9 mouse cellular contexts compared by ENCODE assay signal in the genomic region with DNA sequence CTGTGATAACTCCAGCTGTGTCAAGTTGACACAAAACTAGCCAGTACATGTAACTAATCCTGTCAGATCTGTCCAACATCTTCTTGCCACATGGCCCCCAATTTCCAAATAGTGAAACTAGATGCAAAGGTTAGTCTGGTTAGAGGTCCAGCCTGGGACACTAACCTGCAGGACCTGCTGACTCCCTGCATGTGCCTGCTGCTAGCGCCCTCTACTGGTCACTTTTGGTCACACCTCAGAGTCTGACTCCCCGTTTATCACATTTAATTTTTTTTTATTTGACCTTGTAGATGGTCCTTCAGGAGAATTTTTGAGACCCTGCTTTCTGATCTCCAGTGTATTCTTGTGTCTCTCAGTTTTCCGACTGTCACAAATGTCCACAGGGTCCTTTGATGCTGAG. TPM values are rescaled to one million over a fixed set of nuclear protein-coding genes. Genes with fewer than 3 reads are reported as not detected.
DNase-seq lines count a peak whose midpoint lies in the region; ATAC-seq and TF ChIP-seq lines count a peak whose summit lies in the region.
"Had no signal": no experiment of that assay in that cellular context is flagged by ENCODE, and none has a peak within 500 bp of the region (broad histone marks: within the 10 kb centered on the region; RNA-seq: fewer than 3 reads in every experiment).

No protein-coding gene starts in this region.

- H3K9ac ChIP-seq in heart, embryonic 11.5 days (ENCODE audit: low read depth, low read length) = no peak overlapping the region
- H3K9ac ChIP-seq: embryonic facial prominence, embryonic 15.5 days had no signal

- H3K4me3 ChIP-seq in heart, embryonic 11.5 days (ENCODE audit: low read depth, low read length) = no peak overlapping the region
- H3K4me3 ChIP-seq: embryonic facial prominence, embryonic 15.5 days had no signal

- ATAC-seq in heart, embryonic 11.5 days (replicated peaks; ENCODE audit: insufficient number of reproducible peaks, low FRiP score, low TSS enrichment) = no peak
- ATAC-seq in Patski = no peak
- peak; percentile 74 for ATAC-seq in megakaryocyte-erythroid progenitor cell, adult 5-6 weeks (replicated peaks; ENCODE audit: low FRiP score, low TSS enrichment, poor library complexity, severe bottlenecking)

- in situ Hi-C loops in Patski (cut with MboI; ENCODE audit: low pct_unique_long_range_greater_than_20kb) = loop anchor here (5.0 kb wide), 2 partner anchors 59 to 144 kb away; no protein-coding TSS in a partner anchor

- CTCF ChIA-PET in Patski (lab: Charles Lee) = interaction anchor here (0.7 to 1.7 kb wide), 4 partner anchors 17 to 59 kb away, joined by 3 to 6 read pairs (median 4); no protein-coding TSS in a partner anchor

- peak; percentile 62 for DNase-seq in heart, adult 8-10 months (ENCODE audit: low spot score)
- DNase-seq in 416B (ENCODE audit: low read depth) (peak; percentile 69), Patski (ENCODE audit: low read depth, low spot score) (no peak)
- peak; percentile 64 to 68 for DNase-seq in cerebellum, postnatal 36 days
- DNase-seq in induced T-regulatory cell, adult 2 months (ENCODE audit: low read depth) = peak; percentile 87
- DNase-seq in thymus, postnatal 14 days = peak; percentile 77

- no peaks in the 10 kb centered on the region for H3K36me3 ChIP-seq in heart, embryonic 11.5 days (ENCODE audit: control insufficient read depth, insufficient read depth, low read length)
- H3K36me3 ChIP-seq: embryonic facial prominence, embryonic 15.5 days had no signal

- no peaks in the 10 kb centered on the region for H3K9me3 ChIP-seq in heart, embryonic 11.5 days (replicated peaks; ENCODE audit: control insufficient read depth, low read length)
- H3K9me3 ChIP-seq: embryonic facial prominence, embryonic 15.5 days had no signal

- no peak overlapping the region for H3K27ac ChIP-seq in heart, embryonic 11.5 days (ENCODE audit: low read depth, low read length)
- H3K27ac ChIP-seq: embryonic facial prominence, embryonic 15.5 days had no signal

- no peaks in the 10 kb centered on the region for H3K27me3 ChIP-seq in heart, embryonic 11.5 days (ENCODE audit: control insufficient read depth, insufficient read depth, low read length)
- H3K27me3 ChIP-seq in Patski = peaks cover 34% of the 10 kb centered on the region
- H3K27me3 ChIP-seq: embryonic facial prominence, embryonic 15.5 days had no signal

- H3K4me2 ChIP-seq in heart, embryonic 11.5 days = no peak overlapping the region
- H3K4me2 ChIP-seq: embryonic facial prominence, embryonic 15.5 days had no signal

- WGBS in heart, embryonic 11.5 days (ENCODE audit: insufficient replicate concordance) = 14% methylated on average over 3 of the region's 3 CpGs

- no peaks in the 10 kb centered on the region for H3K4me1 ChIP-seq in heart, embryonic 11.5 days (ENCODE audit: control insufficient read depth, insufficient read depth, low read length)
- H3K4me1 ChIP-seq: embryonic facial prominence, embryonic 15.5 days had no signal

- TF ChIP-seq CTCF in Patski (IDR thresholded peaks at IDR 0.05) = peak; percentile 89

- POLR2A ChIA-PET in Patski (lab: Charles Lee) = no interaction called here

RNA-seq across cellular contexts. Expression of a gene that starts 15.7 kb away (rescaled TPM):
- total RNA-seq in heart, adult 8-10 months (2022) = 10 to 100 TPM; 23.3 to 26.9 (median 26.4) TPM
- polyA plus RNA-seq in heart, embryonic 11.5 days (2014; fragmentation: Nextera tagmentation; extraction: Ambion mirVana) = 14.2 and 20.1 TPM in 2 replicates
- polyA plus RNA-seq in Patski (2021) = 55.0 TPM
- 24.1 and 33.2 TPM in 2 replicates for total RNA-seq in megakaryocyte-erythroid progenitor cell, adult 5-6 weeks (2014; fragmentation: Nextera tagmentation)
- 12.2 and 17.3 TPM in 2 replicates for total RNA-seq in megakaryocyte-erythroid progenitor cell, adult 5-6 weeks (2017)

RNA-seq across cellular contexts. Expression of a gene that starts 31.0 kb away (rescaled TPM):
- not detected for total RNA-seq in heart, adult 8-10 months (2022)
- polyA plus RNA-seq in heart, embryonic 11.5 days (2014; fragmentation: Nextera tagmentation; extraction: Ambion mirVana) = not detected in 2 replicates
- polyA plus RNA-seq in Patski (2021) = not detected
- total RNA-seq in megakaryocyte-erythroid progenitor cell, adult 5-6 weeks (2014; fragmentation: Nextera tagmentation) = not detected in 2 replicates
- not detected in 2 replicates for total RNA-seq in megakaryocyte-erythroid progenitor cell, adult 5-6 weeks (2017)

RNA-seq across cellular contexts. Expression of a gene that starts 39.2 kb away (rescaled TPM):
- 10 to 100 TPM; 77.9 to 82.7 (median 80.2) TPM for total RNA-seq in heart, adult 8-10 months (2022)
- polyA plus RNA-seq in heart, embryonic 11.5 days (2014; fragmentation: Nextera tagmentation; extraction: Ambion mirVana) = 124 and 130 TPM in 2 replicates
- polyA plus RNA-seq in Patski (2021) = 113 TPM
- 89.2 and 116 TPM in 2 replicates for total RNA-seq in megakaryocyte-erythroid progenitor cell, adult 5-6 weeks (2014; fragmentation: Nextera tagmentation)
- 83.2 and 135 TPM in 2 replicates for total RNA-seq in megakaryocyte-erythroid progenitor cell, adult 5-6 weeks (2017)

RNA-seq across cellular contexts. Expression of a gene that starts 46.2 kb away (rescaled TPM):
- 10 to 100 TPM; 68.0 to 76.3 (median 74.3) TPM for total RNA-seq in heart, adult 8-10 months (2022)
- polyA plus RNA-seq in heart, embryonic 11.5 days (2014; fragmentation: Nextera tagmentation; extraction: Ambion mirVana) = 49.4 and 50.8 TPM in 2 replicates
- 47.7 TPM for polyA plus RNA-seq in Patski (2021)
- total RNA-seq in megakaryocyte-erythroid progenitor cell, adult 5-6 weeks (2014; fragmentation: Nextera tagmentation) = 25.2 and 26.4 TPM in 2 replicates
- total RNA-seq in megakaryocyte-erythroid progenitor cell, adult 5-6 weeks (2017) = 19.1 and 25.8 TPM in 2 replicates

RNA-seq across cellular contexts. Expression of a gene that starts 48.9 kb away (rescaled TPM):
- not detected for total RNA-seq in heart, adult 8-10 months (2022)
- polyA plus RNA-seq in heart, embryonic 11.5 days (2014; fragmentation: Nextera tagmentation; extraction: Ambion mirVana) = 0.50 and 0.72 TPM in 2 replicates
- 1.7 TPM for polyA plus RNA-seq in Patski (2021)
- total RNA-seq in megakaryocyte-erythroid progenitor cell, adult 5-6 weeks (2014; fragmentation: Nextera tagmentation) = not detected in 2 replicates
- 4.6 TPM in 1 of 2 replicates, not detected in the other for total RNA-seq in megakaryocyte-erythroid progenitor cell, adult 5-6 weeks (2017)
- polyA plus RNA-seq: embryonic facial prominence, embryonic 15.5 days had no signal
